Mouse (Mus musculus): ENCODE results near the gene Irf3. TPM values are rescaled to one million over a fixed set of nuclear protein-coding genes. Genes with fewer than 3 reads are reported as not detected.
A peak's percentile ranks its signal among the peaks of the same experiment; 100 is the strongest.

Irf3 gene
- total RNA-seq (2015; ENCODE audit: low replicate concordance) (15.5 and 24.2 TPM in 2 replicates), total RNA-seq (2017; ENCODE audit: low replicate concordance) (17.0 and 34.1 TPM in 2 replicates)

DNA sequence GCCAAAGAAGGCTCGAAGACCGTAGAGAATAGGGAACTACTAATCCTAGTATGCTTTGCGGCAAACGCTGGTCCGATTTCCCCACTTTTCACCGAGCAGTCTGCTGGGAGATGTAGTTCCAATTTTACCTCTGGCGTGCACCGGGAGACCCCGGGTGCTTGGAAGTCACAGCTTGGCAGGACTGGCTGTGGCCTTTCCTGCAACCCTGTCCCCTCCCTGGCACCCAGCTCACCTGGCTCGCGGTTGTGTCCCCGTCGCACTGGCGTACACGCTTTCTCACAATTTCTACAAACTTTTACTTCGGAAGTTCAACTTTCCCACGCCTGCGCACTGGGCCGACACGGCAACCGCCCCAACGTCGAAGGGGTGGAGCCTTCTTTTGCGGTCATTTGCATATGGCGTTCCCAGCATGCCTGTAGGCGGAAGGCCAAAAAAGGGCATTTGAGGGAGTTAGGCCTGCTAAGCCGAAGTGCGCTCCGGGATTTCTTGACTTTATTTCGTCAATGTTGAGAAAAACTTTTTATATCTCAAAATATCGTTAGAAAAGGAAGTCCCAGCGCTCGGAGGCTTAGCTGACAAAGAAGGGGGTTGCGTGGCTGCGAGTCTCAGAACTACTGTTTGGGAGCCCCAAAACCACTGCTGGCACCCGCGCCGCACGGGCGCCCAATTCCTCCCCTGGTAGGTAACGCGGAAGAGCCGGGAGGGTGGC lies at the start of gene Irf3:
Gene Irf3 (plus strand): TSS at position 418 of the 709 bp plus-strand sequence.
- ATAC-seq (replicated peaks; ENCODE audit: low FRiP score, poor library complexity, severe bottlenecking), result peak; percentile 89

GRCm38 (mm10) chr7:44949922-44950321 lies 47.5 kb upstream of the Irf3 start:
- ATAC-seq (replicated peaks; ENCODE audit: low FRiP score, poor library complexity, severe bottlenecking), result no peak

- peak; percentile 85 for ATAC-seq (replicated peaks; ENCODE audit: low FRiP score, poor library complexity, severe bottlenecking)
Observed at GRCm38 (mm10) chr7:44951960-44952359, 45.5 kb upstream of the Irf3 start.

- peak; percentile 82 for ATAC-seq (replicated peaks; ENCODE audit: low FRiP score, poor library complexity, severe bottlenecking)
Observed at GRCm38 (mm10) chr7:44952611-44953306, 44.7 kb upstream of the Irf3 start.

DNA sequence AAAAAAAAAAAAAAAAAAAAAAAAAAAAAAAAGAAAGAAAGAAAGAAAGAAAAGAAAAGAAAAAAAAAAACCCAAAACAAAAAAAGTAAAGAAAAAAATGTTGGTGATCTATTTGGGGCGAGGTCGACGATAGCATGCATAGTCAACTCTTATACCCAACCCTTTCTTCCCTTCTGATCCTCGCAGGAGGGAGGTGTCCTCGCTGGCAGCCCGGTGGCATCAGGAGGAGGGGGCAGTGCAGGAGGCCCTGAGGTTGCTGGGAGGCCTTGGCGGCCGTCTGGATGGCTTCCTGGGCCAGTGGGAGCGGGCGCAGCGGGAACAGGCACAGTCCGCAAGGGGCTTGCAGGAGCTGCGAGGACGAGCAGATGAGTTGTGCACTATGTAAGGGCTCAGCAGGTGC lies 43.9 kb upstream of the Irf3 start:
- ATAC-seq (replicated peaks; ENCODE audit: low FRiP score, poor library complexity, severe bottlenecking), result no peak

GRCm38 (mm10) chr7:44954091-44954885 lies 43.2 kb upstream of the Irf3 start:
- ATAC-seq (replicated peaks; ENCODE audit: low FRiP score, poor library complexity, severe bottlenecking), result no peak

DNA sequence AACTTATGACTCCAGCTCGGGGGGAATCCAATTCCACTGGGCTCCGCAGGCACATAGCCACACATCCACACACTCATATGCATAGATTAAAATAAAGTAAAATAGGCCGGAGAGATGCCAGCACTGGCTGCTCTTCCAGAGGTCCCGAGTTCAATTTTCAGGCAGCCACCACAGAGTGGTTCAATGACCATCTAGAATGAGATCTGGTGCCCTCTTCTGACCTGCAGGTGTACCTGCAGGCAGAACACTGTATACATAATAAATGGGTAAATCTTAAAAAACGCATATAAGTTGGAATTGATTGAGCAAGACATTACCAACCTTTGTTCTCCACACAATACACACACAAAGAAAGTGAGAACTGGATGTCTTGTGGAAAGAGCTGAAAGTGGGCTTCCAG lies 41.8 kb upstream of the Irf3 start:
- no peak for ATAC-seq (replicated peaks; ENCODE audit: low FRiP score, poor library complexity, severe bottlenecking)

DNA sequence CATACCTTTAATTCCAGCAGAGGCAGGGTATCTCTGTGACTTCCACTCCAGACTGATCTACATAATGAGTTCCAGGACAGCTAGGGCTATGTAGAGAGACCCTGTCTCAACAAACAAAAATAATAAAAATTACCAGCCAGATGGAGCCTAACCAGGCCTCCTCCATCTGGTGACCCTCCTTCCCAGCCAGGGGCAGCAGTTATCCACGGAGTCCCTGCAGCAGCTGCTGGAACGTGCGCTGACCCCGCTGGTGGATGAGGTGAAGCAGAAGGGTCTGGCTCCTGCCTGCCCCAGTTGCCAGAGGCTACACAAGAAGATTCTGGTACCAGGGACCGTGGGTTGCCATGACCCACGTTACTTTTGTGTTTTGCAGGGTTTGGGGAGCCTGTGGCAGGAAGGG lies 41.2 kb upstream of the Irf3 start:
- ATAC-seq (replicated peaks; ENCODE audit: low FRiP score, poor library complexity, severe bottlenecking), result no peak

DNA sequence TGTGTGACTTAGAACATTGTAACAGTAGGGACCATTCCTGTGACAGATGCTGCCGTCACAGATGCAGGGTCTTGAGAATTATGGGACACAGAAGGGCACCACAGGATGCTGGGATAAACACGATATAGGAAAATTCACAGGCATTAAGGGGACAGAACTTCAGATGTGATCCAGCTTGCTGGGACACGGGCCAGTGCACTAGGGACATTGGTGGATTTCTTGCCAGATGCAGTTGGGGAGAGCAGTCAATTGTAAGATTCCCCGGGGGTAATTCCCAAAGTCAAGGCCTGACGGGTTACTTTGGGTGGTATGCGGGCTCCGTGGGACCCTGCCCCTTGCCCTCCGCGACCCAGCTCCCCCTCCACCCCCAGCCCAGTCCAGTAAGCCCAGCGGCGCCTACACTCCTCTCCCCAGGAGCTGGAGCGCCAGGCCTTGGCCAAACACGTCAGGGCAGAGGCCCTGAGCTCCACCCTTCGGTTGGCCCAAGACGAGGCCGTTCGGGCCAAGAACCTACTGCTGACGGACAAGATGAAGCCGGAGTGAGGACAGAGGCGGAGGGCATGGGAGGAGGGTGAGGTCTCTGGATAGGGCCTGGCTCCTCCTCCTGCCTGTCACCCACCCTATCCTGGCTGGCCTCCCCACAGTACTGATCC lies 40.1 kb upstream of the Irf3 start:
- no peak for ATAC-seq (replicated peaks; ENCODE audit: low FRiP score, poor library complexity, severe bottlenecking)

GRCm38 (mm10) chr7:44958208-44958607 lies 39.2 kb upstream of the Irf3 start:
- ATAC-seq (replicated peaks; ENCODE audit: low FRiP score, poor library complexity, severe bottlenecking), result no peak; the same call in 1 of the 2 replicates

GRCm38 (mm10) chr7:44959281-44959680 lies 38.2 kb upstream of the Irf3 start:
- no peak for ATAC-seq (replicated peaks; ENCODE audit: low FRiP score, poor library complexity, severe bottlenecking)

DNA sequence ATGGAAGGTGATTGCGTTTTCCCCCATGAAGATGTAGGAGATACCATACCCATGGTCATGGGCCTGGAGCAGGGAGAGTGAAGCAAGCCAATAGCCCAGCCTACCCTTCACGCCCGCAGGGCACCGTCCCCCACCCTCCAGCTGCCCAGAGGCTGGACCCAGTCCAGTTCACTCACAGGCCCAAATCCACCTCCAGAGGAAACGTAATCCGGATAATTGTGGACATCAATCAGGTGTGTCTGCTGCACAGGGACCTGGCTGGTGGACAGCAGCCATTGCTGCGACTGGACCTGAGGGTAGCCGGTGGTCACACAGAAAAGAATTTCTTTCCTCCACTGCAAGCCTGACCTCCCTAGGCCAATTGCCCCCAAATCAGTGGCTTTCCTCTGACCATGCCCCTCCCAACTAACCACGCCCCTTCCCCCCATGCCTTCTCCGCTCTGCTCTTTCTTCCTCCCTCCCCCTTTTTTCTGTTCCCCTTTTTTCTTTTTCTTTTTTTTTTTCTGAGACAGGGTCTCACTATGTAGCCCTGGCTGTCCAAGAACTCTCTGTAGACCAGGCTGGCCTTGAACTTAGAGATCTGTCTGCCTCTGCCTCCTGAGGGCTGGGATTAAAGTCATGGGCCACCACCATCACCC lies 37.5 kb upstream of the Irf3 start:
- no peak for ATAC-seq (replicated peaks; ENCODE audit: low FRiP score, poor library complexity, severe bottlenecking)

DNA sequence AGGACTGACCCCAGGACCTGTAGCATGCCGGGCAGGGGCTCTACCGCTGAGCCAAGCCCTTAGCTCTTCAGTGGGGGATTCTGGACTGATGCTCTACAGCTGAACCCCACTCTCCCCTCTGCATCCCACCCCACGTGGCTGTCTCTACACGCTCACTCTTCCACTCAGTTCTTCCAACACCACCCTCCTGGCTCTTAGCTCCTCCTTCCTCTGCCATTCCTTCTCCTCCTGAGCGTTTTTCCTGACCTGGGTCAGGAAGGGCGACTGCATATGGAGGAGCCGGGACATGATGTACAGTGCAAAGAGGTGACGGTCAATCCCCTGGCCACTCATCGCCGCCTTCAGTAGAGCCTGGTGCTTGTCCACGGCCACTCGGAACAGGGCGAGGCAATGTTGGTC lies 36.9 kb upstream of the Irf3 start:
- no peak for ATAC-seq (replicated peaks; ENCODE audit: low FRiP score, poor library complexity, severe bottlenecking)

DNA sequence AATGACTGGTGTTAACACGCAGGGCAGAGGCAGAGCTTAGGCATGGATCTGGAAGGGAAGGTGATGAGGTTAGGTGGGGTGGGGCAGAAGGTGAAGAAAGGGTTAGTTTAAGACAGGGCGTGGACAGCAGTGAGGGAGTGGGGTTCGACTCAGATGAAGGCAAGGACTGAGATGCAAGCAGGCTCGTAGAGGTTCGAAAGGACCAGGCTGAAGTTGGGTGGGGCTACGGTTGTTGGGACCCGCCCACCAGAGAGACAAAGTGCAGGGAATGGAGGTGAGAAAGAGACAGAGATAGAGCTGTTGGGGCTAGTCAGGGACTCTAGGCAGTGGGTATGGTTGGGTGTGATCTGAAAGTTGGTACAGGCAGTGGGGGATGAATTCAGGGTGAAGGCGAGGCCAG lies 35.1 kb upstream of the Irf3 start:
- ATAC-seq (replicated peaks; ENCODE audit: low FRiP score, poor library complexity, severe bottlenecking), result no peak

DNA sequence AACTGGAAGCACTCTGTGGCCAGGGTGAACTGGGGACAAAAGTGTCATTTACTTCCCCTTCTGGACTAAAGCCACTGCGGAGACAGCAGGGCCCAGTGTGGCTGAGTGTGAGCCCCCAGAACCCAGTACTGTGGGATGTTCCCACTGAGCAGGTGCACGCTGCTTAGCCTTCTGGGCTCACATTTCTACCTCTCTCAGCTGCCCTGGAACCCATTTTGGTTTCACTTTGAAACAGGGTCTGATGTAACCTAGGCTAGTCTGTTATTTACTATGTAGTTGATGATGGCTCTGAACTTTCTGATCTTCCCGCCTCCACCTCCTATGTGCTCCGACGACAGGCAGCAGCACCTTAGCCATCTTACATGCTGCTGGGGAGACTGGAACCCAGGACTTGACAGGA lies 34.6 kb upstream of the Irf3 start:
- no peak for ATAC-seq (replicated peaks; ENCODE audit: low FRiP score, poor library complexity, severe bottlenecking)

- ATAC-seq (replicated peaks; ENCODE audit: low FRiP score, poor library complexity, severe bottlenecking), result no peak
Observed at GRCm38 (mm10) chr7:44964990-44965389, 32.5 kb upstream of the Irf3 start.

GRCm38 (mm10) chr7:44965975-44966374 lies 31.5 kb upstream of the Irf3 start:
- no peak for ATAC-seq (replicated peaks; ENCODE audit: low FRiP score, poor library complexity, severe bottlenecking)

- no peak for ATAC-seq (replicated peaks; ENCODE audit: low FRiP score, poor library complexity, severe bottlenecking)
Observed at GRCm38 (mm10) chr7:44966638-44967037, 30.8 kb upstream of the Irf3 start.

DNA sequence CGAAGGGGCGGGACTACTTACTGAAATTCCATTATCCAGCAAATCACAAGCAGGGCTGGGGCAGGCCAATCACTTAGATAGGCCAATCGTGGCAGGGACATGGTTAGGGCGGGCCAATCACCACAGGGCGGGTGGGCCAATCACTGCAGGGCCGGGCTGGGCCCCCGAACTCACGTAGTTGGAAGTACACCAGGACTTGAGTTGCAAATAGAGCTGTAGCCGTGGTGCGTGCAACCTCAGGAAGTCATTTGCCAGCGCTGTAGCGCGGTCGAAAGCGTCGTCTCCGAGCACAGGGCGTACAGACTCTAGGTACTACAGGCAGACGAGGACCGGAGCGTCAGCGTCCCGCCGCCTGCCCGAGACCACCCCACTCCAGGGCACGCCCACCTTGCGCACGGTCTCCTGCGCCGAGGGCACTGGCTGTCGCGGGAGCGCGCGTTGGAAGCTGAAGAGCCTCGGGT lies 27.2 kb upstream of the Irf3 start:
- ATAC-seq (replicated peaks; ENCODE audit: low FRiP score, poor library complexity, severe bottlenecking), result no peak

GRCm38 (mm10) chr7:44971142-44971541 lies 26.3 kb upstream of the Irf3 start:
- no peak for ATAC-seq (replicated peaks; ENCODE audit: low FRiP score, poor library complexity, severe bottlenecking)
